Mouse (Mus musculus) thymus, adult 2 months (tissue): ENCODE measurements around the gene Rwdd2b. TPM values are rescaled to one million over a fixed set of nuclear protein-coding genes. Genes with fewer than 3 reads are reported as not detected.

Experiments used
- DNase-seq: peaks from one replicate; pipeline ENCODE4 v3.0.0; 2021
- H3K27ac ChIP-seq: fragments of 200-500 bp; 2 replicates; pipeline ENCODE4 v1.5.1; 2012; ENCODE audit warnings: low read length, control low read depth; ENCODE audit not compliant: control insufficient read depth, insufficient read depth
- H3K27me3 ChIP-seq: fragments of 200-500 bp; 2 replicates; pipeline ENCODE4 v1.6.1; 2012; ENCODE audit warnings: mild to moderate bottlenecking, low read length, moderate library complexity, mixed read lengths; ENCODE audit not compliant: control insufficient read depth, insufficient read depth
- H3K36me3 ChIP-seq: fragments of 200-500 bp; 2 replicates; pipeline ENCODE4 v1.6.1; 2012; ENCODE audit warnings: mild to moderate bottlenecking, low read length, moderate library complexity; ENCODE audit not compliant: control insufficient read depth, insufficient read depth
- H3K4me1 ChIP-seq: fragments of 200-500 bp; replicated peaks from 2 replicates; pipeline ENCODE4 v1.6.1; 2012; ENCODE audit warnings: low read length; ENCODE audit not compliant: control insufficient read depth, insufficient read depth
- H3K4me3 ChIP-seq: fragments of 200-500 bp; 2 replicates; pipeline ENCODE4 v1.5.1; 2012; ENCODE audit warnings: mild to moderate bottlenecking, low read length, control low read depth, moderate library complexity; ENCODE audit not compliant: control insufficient read depth, insufficient read depth
- CTCF ChIP-seq: fragments of 200-500 bp; IDR thresholded peaks from 2 replicates; pipeline ENCODE4 v1.5.1; 2012; ENCODE audit warnings: mild to moderate bottlenecking, control low read depth, low read length, moderate library complexity, borderline replicate concordance; ENCODE audit not compliant: control insufficient read depth, poor library complexity, insufficient read depth; ENCODE audit errors: extremely low read depth
- POLR2A ChIP-seq: fragments of 200-500 bp; IDR thresholded peaks from 2 replicates; pipeline ENCODE4 v1.6.1; 2012; ENCODE audit warnings: mild to moderate bottlenecking, low read length, control low read depth, moderate library complexity; ENCODE audit not compliant: control insufficient read depth, poor library complexity, insufficient read depth; ENCODE audit errors: extremely low read depth
- WGBS: fragments of 180-500 bp; shearing (Covaris S2); methylation state at CpG from one replicate; pipeline ENCODE4 v1.1.7; 2018; 5-methylcytosine and 5-hydroxymethylcytosine counted together
- polyA plus RNA-seq: library from polyadenylated mRNA; depleted of rRNA; stranded (reverse); fragments of >200 nt; gene quantifications from 2 replicates; pipeline ENCODE4 v1.2.3, GENCODE M21; 2012

Gene Rwdd2b
- polyA plus RNA-seq, 1 experiment, result 9.5 TPM

DNA sequence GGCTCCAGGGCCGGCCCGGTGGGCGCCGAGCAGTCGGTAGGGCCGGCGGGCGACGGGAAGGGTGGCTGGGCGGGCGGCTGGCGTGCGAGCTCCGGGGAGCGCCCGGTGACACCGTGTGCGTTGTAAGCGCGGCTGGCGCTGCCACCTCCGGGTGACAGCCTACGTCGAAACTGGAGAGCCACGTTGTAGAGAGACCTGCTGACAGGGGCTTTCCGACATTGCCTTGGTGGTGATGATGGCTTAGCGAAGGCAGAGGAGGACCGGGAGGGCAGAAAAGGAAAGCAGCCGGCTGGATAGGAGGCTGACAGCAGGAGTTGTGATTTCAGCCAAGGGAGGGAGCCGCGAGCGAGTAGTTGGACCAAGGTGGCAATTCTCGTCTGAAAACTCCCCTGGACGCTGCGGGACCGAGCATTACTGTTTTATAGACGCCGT, 14.8 kb upstream of the Rwdd2b start:
- no peaks in the 10 kb centered on the region for H3K27me3 ChIP-seq
- peaks cover 6% of the 10 kb centered on the region for H3K36me3 ChIP-seq
- DNase-seq, result no peak
- peak overlapping the region; percentile 83 for H3K4me3 ChIP-seq
- no peak; the same call in 1 of the 2 replicates for TF ChIP-seq CTCF
- no peak for TF ChIP-seq POLR2A
- H3K27ac ChIP-seq, result no peak overlapping the region
- H3K4me1 ChIP-seq, result peaks cover 10% of the 10 kb centered on the region
- under 1% methylated on average over 38 of the region's 38 CpGs for WGBS

DNA sequence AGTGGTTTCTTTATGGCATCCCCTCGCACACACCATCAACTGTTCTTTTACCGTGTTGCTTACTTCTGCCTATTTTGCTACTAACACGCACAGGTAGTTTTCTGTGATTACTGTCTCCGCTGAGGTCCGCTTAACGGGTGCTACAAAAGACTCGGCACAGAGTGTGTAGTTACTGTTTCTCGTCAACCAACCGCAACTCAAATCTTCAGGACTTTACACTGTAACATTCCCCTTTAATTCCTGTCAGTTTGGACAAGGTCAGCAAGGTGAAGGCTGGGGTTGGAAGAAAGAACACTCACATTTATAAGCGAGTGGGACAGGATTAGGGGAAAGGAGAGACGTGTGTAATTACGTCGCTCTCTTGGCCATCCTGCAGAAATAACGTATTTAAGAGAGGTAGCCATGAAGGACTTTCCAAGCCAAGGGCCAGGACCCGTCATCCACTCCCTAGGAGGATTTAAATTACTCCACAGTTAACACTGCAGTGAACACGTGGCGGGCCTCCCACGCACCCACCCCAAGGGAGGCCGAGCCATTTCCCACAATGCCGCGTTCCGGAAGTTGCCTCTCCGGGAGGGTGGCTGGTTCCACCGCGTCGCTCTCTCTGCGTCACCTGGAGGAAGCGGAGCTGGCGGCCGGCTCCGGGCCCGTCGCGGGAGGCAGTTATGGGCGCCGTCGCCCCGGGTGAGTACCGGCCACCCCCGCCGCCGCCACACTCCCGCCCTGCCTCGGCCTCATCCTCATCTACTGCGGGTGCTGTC, 14.2 kb upstream of the Rwdd2b start, which contains the start of gene Usp16:
Gene Usp16 (plus strand): TSS at position 285 of the 761 bp plus-strand sequence.
- Histone ChIP-seq H3K36me3 (peaks cover 2% of the 10 kb centered on the region; the same call in 1 of the 2 replicates), H3K27me3 (no peaks in the 10 kb centered on the region), H3K4me1 (peaks cover 10% of the 10 kb centered on the region), H3K27ac (no peak within 1 kb of the TSS), H3K4me3 (peak within 1 kb of the TSS; percentile 83)
- peak; percentile 95 for DNase-seq
- 17% methylated on average over 45 of the region's 45 CpGs for WGBS
- no peak; the same call in 1 of the 2 replicates for TF ChIP-seq CTCF
- TF ChIP-seq POLR2A, result peak; percentile 56; the same call in 1 of the 2 replicates

DNA sequence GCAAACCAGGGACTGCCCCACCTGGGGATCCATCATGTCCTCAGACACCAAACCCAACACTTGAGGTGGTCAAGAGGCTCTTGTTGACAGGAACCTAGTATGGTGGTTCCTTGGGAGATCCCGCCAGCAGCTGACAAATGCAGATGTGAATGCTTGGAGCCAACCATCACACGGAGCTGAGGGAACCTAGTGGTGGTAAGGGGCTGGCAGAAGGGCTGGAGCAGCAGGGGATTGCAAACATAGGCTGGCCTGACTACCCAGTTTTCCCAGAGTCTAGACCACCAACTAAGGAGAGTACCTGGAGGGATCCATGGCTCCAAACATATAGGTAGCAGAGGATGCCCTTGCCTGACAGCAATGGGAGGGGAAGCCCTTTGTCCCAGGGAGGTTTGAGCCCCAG, 12.9 kb upstream of the Rwdd2b start:
- TF ChIP-seq POLR2A, result no peak
- TF ChIP-seq CTCF, result no peak
- 100% methylated on average over 2 of the region's 2 CpGs for WGBS
- no peak overlapping the region for H3K4me3 ChIP-seq

GRCm38 (mm10) chr16:87445528-87445927, 5.2 kb upstream of the Rwdd2b start:
- Histone ChIP-seq H3K4me3 (no peak overlapping the region), H3K36me3 (no peaks in the 10 kb centered on the region), H3K27ac (no peak overlapping the region), H3K27me3 (no peaks in the 10 kb centered on the region), H3K4me1 (peaks cover 6% of the 10 kb centered on the region)
- 96% methylated on average over 3 of the region's 3 CpGs for WGBS
- DNase-seq, result no peak
- TF ChIP-seq POLR2A, result no peak

More for the DNA sequence above, 12.9 kb upstream of the Rwdd2b start:
- H3K27me3 ChIP-seq, result no peaks in the 10 kb centered on the region
- DNase-seq, result no peak
- H3K27ac ChIP-seq, result no peak overlapping the region
- H3K36me3 ChIP-seq, result no peaks in the 10 kb centered on the region
- peaks cover 10% of the 10 kb centered on the region for H3K4me1 ChIP-seq

GRCm38 (mm10) chr16:87445110-87445509, 4.7 kb upstream of the Rwdd2b start:
- TF ChIP-seq POLR2A, result no peak
- no peak for TF ChIP-seq CTCF

DNA sequence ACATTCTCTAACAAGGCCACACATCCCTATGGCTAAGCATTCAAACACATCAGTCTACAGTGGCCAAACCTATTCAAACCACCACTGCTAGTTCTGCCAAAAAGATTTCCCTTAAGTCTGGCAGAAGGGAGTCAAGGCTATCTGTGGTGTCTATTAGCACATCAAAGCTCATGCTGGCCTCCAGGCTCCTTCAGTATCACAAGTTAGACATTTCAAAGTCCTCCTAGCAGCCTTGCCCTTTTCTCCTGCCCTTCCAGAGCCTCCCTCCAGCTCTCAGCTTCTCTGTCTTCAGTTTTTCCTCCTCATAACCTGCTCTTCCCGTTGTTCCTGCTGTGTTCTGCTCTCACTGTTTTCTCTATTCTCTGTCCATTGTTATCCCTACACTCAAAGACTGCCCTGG, 3.7 kb upstream of the Rwdd2b start:
- no peaks in the 10 kb centered on the region for H3K36me3 ChIP-seq
- TF ChIP-seq POLR2A, result no peak
- TF ChIP-seq CTCF, result no peak
- no peak for DNase-seq
- no peaks in the 10 kb centered on the region for H3K27me3 ChIP-seq
- peaks cover 8% of the 10 kb centered on the region for H3K4me1 ChIP-seq
- H3K27ac ChIP-seq, result no peak overlapping the region
- WGBS, result 56% methylated on average over 1 of the region's 1 CpGs
- H3K4me3 ChIP-seq, result no peak overlapping the region

More at GRCm38 (mm10) chr16:87445110-87445509, 4.7 kb upstream of the Rwdd2b start:
- Histone ChIP-seq H3K36me3 (no peaks in the 10 kb centered on the region), H3K27me3 (no peaks in the 10 kb centered on the region), H3K4me3 (no peak overlapping the region), H3K4me1 (peaks cover 6% of the 10 kb centered on the region), H3K27ac (no peak overlapping the region)
- DNase-seq, result no peak

GRCm38 (mm10) chr16:87443245-87443644, 2.9 kb upstream of the Rwdd2b start:
- no peak overlapping the region for H3K27ac ChIP-seq
- no peak for TF ChIP-seq CTCF
- no peak for TF ChIP-seq POLR2A
- no peak for DNase-seq
- no peaks in the 10 kb centered on the region for H3K27me3 ChIP-seq
- no peaks in the 10 kb centered on the region for H3K36me3 ChIP-seq
- no peak overlapping the region for H3K4me3 ChIP-seq
- H3K4me1 ChIP-seq, result peaks cover 8% of the 10 kb centered on the region
